Mouse (Mus musculus) forebrain, embryonic 15.5 days (tissue): ENCODE results near the gene Igf2bp2. TPM values are rescaled to one million over a fixed set of nuclear protein-coding genes. Genes with fewer than 3 reads are reported as not detected.

ENCODE experiments used
- ATAC-seq: fragments of 200-750 bp; cut with Nextera tagmentation; replicated peaks from 2 replicates; pipeline ENCODE4 v1.8.0; 2017; ENCODE audit warnings: mild to moderate bottlenecking, moderate TSS enrichment, moderate library complexity
- H3K27ac ChIP-seq: fragments of 300-500 bp; sonication (generic); replicated peaks from 2 replicates; pipeline ENCODE4 v1.5.1; 2015; ENCODE audit warnings: mild to moderate bottlenecking, inconsistent platforms
- H3K27me3 ChIP-seq: fragments of 300-500 bp; sonication (generic); 2 replicates; pipeline ENCODE4 v1.6.1; 2015; ENCODE audit warnings: inconsistent platforms
- H3K36me3 ChIP-seq: fragments of 300-500 bp; sonication (generic); 2 replicates; pipeline ENCODE4 v1.6.1; 2015; ENCODE audit warnings: mild to moderate bottlenecking, inconsistent platforms
- H3K4me1 ChIP-seq: fragments of 300-500 bp; sonication (generic); 2 replicates; pipeline ENCODE4 v1.6.1; 2015; ENCODE audit warnings: inconsistent platforms
- H3K4me2 ChIP-seq: fragments of 300-500 bp; sonication (generic); replicated peaks from 2 replicates; pipeline ENCODE4 v1.6.1; 2015; ENCODE audit warnings: mild to moderate bottlenecking, inconsistent platforms
- H3K4me3 ChIP-seq: fragments of 300-500 bp; sonication (generic); 2 replicates; pipeline ENCODE4 v1.5.1; 2015; ENCODE audit warnings: mild to moderate bottlenecking, inconsistent platforms
- H3K9ac ChIP-seq: fragments of 300-500 bp; sonication (generic); replicated peaks from 2 replicates; pipeline ENCODE4 v1.6.1; 2015; ENCODE audit warnings: mild to moderate bottlenecking, inconsistent platforms
- H3K9me3 ChIP-seq: fragments of 300-500 bp; sonication (generic); 2 replicates; pipeline ENCODE4 v1.6.1; 2016; ENCODE audit warnings: inconsistent platforms
- WGBS: fragments of 180-500 bp; shearing (Covaris S2); methylation state at CpG from one replicate; pipeline ENCODE4 v1.1.7; 2015; ENCODE audit warnings: mixed read lengths; 5-methylcytosine and 5-hydroxymethylcytosine counted together
- polyA plus RNA-seq: library from polyadenylated mRNA; unstranded; fragments of >200 nt; fragmentation: Nextera tagmentation; extraction: Ambion mirVana; gene quantifications from 2 replicates; pipeline ENCODE4 v1.2.1, GENCODE M21; 2015

Igf2bp2 gene
- polyA plus RNA-seq, 1 experiment from 2014 or later = 25.8 TPM

GRCm38 (mm10) chr16:22119524-22119923 is 43.6 kb downstream of the Igf2bp2 start:
- Histone ChIP-seq H3K9me3 (no peaks in the 10 kb centered on the region), H3K27me3 (no peaks in the 10 kb centered on the region), H3K36me3 (no peaks in the 10 kb centered on the region), H3K4me3 (no peak overlapping the region), H3K9ac (no peak overlapping the region), H3K4me1 (no peaks in the 10 kb centered on the region), H3K27ac (no peak overlapping the region), H3K4me2 (no peak overlapping the region)
- 96% methylated on average over 15 of the region's 15 CpGs for WGBS
- no peak for ATAC-seq

GRCm38 (mm10) chr16:22118716-22119501 is 44.2 kb downstream of the Igf2bp2 start:
- ATAC-seq = no peak
- Histone ChIP-seq H3K4me3 (no peak overlapping the region), H3K4me1 (no peaks in the 10 kb centered on the region), H3K27ac (no peak overlapping the region), H3K36me3 (no peaks in the 10 kb centered on the region), H3K27me3 (no peaks in the 10 kb centered on the region), H3K4me2 (no peak overlapping the region), H3K9me3 (no peaks in the 10 kb centered on the region), H3K9ac (no peak overlapping the region)
- WGBS = 90% methylated on average over 14 of the region's 14 CpGs

GRCm38 (mm10) chr16:22118151-22118550 is 44.9 kb downstream of the Igf2bp2 start:
- 93% methylated on average over 4 of the region's 4 CpGs for WGBS
- no peak for ATAC-seq

GRCm38 (mm10) chr16:22116748-22117147 is 46.4 kb downstream of the Igf2bp2 start:
- Histone ChIP-seq H3K27ac (no peak overlapping the region), H3K36me3 (no peaks in the 10 kb centered on the region), H3K4me1 (no peaks in the 10 kb centered on the region), H3K9me3 (no peaks in the 10 kb centered on the region), H3K9ac (no peak overlapping the region), H3K4me3 (no peak overlapping the region), H3K27me3 (no peaks in the 10 kb centered on the region), H3K4me2 (no peak overlapping the region)
- WGBS = 97% methylated on average over 4 of the region's 4 CpGs
- no peak for ATAC-seq

More at GRCm38 (mm10) chr16:22118151-22118550, 44.9 kb downstream of the Igf2bp2 start:
- Histone ChIP-seq H3K4me3 (no peak overlapping the region), H3K27me3 (no peaks in the 10 kb centered on the region), H3K4me1 (no peaks in the 10 kb centered on the region), H3K27ac (no peak overlapping the region), H3K9ac (no peak overlapping the region), H3K4me2 (no peak overlapping the region), H3K9me3 (no peaks in the 10 kb centered on the region), H3K36me3 (no peaks in the 10 kb centered on the region)

- Histone ChIP-seq H3K9ac (no peak overlapping the region), H3K27me3 (no peaks in the 10 kb centered on the region), H3K9me3 (no peaks in the 10 kb centered on the region), H3K4me2 (no peak overlapping the region), H3K4me1 (no peaks in the 10 kb centered on the region), H3K4me3 (no peak overlapping the region), H3K36me3 (no peaks in the 10 kb centered on the region), H3K27ac (no peak overlapping the region)
- ATAC-seq = no peak
- 81% methylated on average over 6 of the region's 6 CpGs for WGBS
These were observed 47.0 kb downstream of the Igf2bp2 start for GRCm38 (mm10) chr16:22116058-22116457.

GRCm38 (mm10) chr16:22110036-22110435 is 53.1 kb downstream of the Igf2bp2 start:
- Histone ChIP-seq H3K4me1 (no peaks in the 10 kb centered on the region), H3K36me3 (no peaks in the 10 kb centered on the region), H3K27ac (no peak overlapping the region), H3K27me3 (no peaks in the 10 kb centered on the region), H3K4me3 (no peak overlapping the region), H3K9me3 (no peaks in the 10 kb centered on the region), H3K4me2 (no peak overlapping the region), H3K9ac (no peak overlapping the region)
- no peak for ATAC-seq
- 85% methylated on average over 1 of the region's 1 CpGs for WGBS

- Histone ChIP-seq H3K4me2 (no peak overlapping the region), H3K4me3 (no peak overlapping the region), H3K9me3 (no peaks in the 10 kb centered on the region), H3K36me3 (no peaks in the 10 kb centered on the region), H3K27me3 (no peaks in the 10 kb centered on the region), H3K27ac (no peak overlapping the region), H3K4me1 (no peaks in the 10 kb centered on the region), H3K9ac (no peak overlapping the region)
- no peak for ATAC-seq
- WGBS = 88% methylated on average over 4 of the region's 4 CpGs
These were observed 53.9 kb downstream of the Igf2bp2 start for GRCm38 (mm10) chr16:22109159-22109558.

- ATAC-seq = no peak
- no peaks in the 10 kb centered on the region for H3K27me3 ChIP-seq
These were observed 55.1 kb downstream of the Igf2bp2 start for GRCm38 (mm10) chr16:22107897-22108516.

GRCm38 (mm10) chr16:22106012-22106584 is 57.0 kb downstream of the Igf2bp2 start:
- H3K4me2 ChIP-seq = no peak overlapping the region
- no peak overlapping the region for H3K4me3 ChIP-seq
- no peaks in the 10 kb centered on the region for H3K27me3 ChIP-seq
- no peak for ATAC-seq
- H3K4me1 ChIP-seq = no peaks in the 10 kb centered on the region
- no peak overlapping the region for H3K9ac ChIP-seq
- H3K9me3 ChIP-seq = no peaks in the 10 kb centered on the region
- H3K36me3 ChIP-seq = no peaks in the 10 kb centered on the region
- 90% methylated on average over 6 of the region's 6 CpGs for whole genome bisulfite sequencing
- H3K27ac ChIP-seq = no peak overlapping the region

More at GRCm38 (mm10) chr16:22107897-22108516, 55.1 kb downstream of the Igf2bp2 start:
- Histone ChIP-seq H3K4me2 (no peak overlapping the region), H3K9me3 (no peaks in the 10 kb centered on the region), H3K4me3 (no peak overlapping the region), H3K9ac (no peak overlapping the region), H3K27ac (no peak overlapping the region), H3K36me3 (no peaks in the 10 kb centered on the region), H3K4me1 (no peaks in the 10 kb centered on the region)
- 62% methylated on average over 7 of the region's 7 CpGs for WGBS

- H3K9ac ChIP-seq = no peak overlapping the region
- H3K36me3 ChIP-seq = no peaks in the 10 kb centered on the region
- no peak for ATAC-seq
- peaks cover 9% of the 10 kb centered on the region for H3K4me1 ChIP-seq
- no peak overlapping the region for H3K4me2 ChIP-seq
- no peak overlapping the region for H3K4me3 ChIP-seq
- no peak overlapping the region for H3K27ac ChIP-seq
- WGBS = 87% methylated on average over 2 of the region's 2 CpGs
- no peaks in the 10 kb centered on the region for H3K9me3 ChIP-seq
- no peaks in the 10 kb centered on the region for H3K27me3 ChIP-seq
These were observed 63.0 kb downstream of the Igf2bp2 start for GRCm38 (mm10) chr16:22100067-22100466.

- WGBS = 42% methylated on average over 7 of the region's 7 CpGs
- ATAC-seq = peak; percentile 68; the same call in 1 of the 2 replicates
- no peaks in the 10 kb centered on the region for H3K9me3 ChIP-seq
- H3K36me3 ChIP-seq = no peaks in the 10 kb centered on the region
- peak overlapping the region; percentile 22 for H3K27ac ChIP-seq
- no peak overlapping the region for H3K9ac ChIP-seq
- H3K4me1 ChIP-seq = peaks cover 9% of the 10 kb centered on the region
- no peak overlapping the region for H3K4me3 ChIP-seq
- H3K27me3 ChIP-seq = no peaks in the 10 kb centered on the region
- H3K4me2 ChIP-seq = no peak overlapping the region
These were observed 65.4 kb downstream of the Igf2bp2 start for GRCm38 (mm10) chr16:22097659-22098058.

- 93% methylated on average over 1 of the region's 1 CpGs for WGBS
- H3K9ac ChIP-seq = no peak overlapping the region
- H3K36me3 ChIP-seq = no peaks in the 10 kb centered on the region
- no peak overlapping the region for H3K27ac ChIP-seq
- no peaks in the 10 kb centered on the region for H3K9me3 ChIP-seq
- H3K4me2 ChIP-seq = no peak overlapping the region
- no peak overlapping the region for H3K4me3 ChIP-seq
- ATAC-seq = no peak
- no peaks in the 10 kb centered on the region for H3K27me3 ChIP-seq
- peaks cover 9% of the 10 kb centered on the region for H3K4me1 ChIP-seq
These were observed 67.3 kb downstream of the Igf2bp2 start for GRCm38 (mm10) chr16:22095751-22096150.
